Mouse (Mus musculus) 3T3-L1 (cell line): Measurements from ENCODE around the gene Ldb3.

Experiments
- DNase-seq: peaks from one replicate; pipeline ENCODE4 v3.0.0-alpha.2; 2015; ENCODE audit warnings: low read depth, low spot score

The Ldb3 gene

DNA sequence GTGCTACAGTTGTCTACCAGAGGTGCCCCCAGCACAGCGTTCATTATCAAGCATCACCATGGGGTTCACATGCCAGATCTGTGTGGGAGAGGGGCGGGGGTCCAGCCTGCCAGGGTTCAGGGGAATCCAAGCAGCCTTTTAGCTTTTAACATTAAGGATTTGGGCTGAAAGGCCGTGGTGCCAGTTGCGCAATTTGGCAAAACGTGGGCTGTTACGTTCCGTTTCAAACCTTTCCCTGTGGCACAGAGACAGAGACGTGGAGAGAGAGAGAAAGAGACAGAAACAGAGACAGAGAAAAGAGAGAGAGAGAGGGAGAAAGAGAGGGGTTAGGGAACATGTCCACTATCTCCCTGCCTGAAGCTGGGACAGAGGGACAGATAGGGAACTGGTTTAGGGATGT, 26.8 kb downstream of the Ldb3 start:
- DNase-seq: no peak

DNA sequence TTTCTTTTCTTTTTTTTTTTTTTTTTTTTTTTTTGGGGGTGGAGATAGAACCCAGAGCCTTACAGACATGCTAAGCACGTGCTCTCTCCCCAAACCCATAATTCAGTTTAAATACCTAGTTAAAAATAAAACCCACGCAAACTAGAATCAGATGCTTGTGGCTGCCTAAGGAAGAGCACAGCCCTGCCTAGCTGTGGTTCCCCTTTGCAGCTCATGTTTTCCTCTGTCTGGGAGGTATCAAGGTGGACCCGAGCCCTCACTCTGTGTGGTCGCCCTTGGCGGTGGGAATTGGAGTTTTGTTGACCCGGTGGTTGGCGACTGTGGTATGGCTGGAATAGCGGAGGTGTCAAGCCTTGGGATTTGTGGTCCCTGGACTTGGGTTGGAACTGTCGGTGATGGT, 29.5 kb downstream of the Ldb3 start:
- no peak for DNase-seq

DNA sequence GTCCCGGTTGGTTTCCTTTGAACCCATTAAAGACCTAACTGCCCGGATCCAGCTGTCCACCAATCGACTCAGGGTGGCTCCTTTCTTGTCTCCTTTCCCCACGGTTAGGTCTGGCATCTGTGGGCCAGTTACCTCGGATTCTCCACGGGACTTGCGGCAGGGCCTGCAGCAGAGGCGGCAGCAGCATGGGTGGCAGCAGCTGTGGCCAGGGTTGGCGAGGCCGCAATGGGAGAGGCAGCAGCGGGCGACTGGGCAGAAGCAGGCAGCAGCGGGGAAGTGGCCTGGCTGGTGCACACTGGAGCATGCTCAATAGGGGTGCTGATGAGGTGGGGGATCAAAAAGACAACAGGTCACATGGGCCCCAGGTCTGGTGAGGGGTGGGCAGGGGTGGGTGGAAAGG, 33.3 kb downstream of the Ldb3 start:
- DNase-seq: no peak

DNA sequence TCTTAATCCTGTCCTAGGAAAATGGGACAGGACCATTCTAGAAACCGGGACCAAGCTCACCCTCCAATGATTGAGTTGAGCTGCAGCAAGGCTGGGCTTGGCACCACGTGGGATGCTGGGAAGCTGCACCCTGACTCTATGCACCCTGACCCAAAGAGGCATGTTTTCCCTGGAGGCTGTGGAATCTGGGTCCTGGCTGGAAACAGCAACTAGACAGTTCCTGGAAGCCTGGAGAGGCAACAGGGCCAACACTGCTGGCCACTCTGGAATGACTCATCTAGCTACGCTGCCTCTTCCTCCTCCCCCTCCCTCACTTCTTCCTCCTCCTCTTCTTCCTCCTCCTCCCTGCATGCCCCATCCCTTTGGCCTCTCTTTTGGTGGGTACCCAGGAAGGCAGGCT, 34.4 kb downstream of the Ldb3 start:
- peak; percentile 36 for DNase-seq

DNA sequence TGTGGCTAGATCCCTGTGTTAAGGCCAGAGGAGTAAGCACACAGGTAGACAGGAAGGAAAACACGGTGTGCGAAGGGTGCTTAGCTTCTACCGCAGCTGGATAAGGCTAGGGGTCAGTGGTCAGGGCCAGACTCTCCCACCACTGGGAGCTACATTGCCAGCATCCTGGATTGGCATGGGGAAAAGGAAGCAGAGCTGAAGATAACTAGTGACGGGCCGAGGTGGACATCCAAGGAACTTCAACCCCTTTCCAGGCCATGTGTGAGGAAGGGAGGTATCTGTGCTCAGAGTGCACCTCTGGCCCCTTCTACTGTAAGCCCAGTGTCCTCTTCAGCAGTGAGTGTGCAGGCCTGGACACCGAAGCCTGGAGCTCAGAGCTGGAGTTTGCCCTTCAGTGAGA, 35.0 kb downstream of the Ldb3 start:
- no peak for DNase-seq

DNA sequence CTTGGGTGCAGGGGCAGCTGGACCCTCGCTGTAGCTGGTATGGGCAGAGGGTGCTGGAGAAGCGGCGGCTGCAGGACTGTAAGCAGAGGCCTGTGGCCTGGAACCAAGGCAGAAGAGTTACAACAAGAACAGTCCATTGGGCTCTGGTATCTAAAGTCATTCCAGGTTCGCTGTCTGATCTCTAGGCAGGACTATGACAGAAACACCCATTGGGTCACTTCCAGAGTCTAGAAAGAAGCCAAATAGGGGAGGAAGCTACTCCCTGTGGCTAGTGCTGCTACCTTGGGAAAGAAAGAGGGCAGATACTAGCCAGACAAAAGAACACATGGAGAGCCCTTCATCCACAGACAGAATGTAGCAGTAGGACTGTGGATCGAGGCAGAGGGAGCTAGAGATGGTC, 36.3 kb downstream of the Ldb3 start:
- no peak for DNase-seq

DNA sequence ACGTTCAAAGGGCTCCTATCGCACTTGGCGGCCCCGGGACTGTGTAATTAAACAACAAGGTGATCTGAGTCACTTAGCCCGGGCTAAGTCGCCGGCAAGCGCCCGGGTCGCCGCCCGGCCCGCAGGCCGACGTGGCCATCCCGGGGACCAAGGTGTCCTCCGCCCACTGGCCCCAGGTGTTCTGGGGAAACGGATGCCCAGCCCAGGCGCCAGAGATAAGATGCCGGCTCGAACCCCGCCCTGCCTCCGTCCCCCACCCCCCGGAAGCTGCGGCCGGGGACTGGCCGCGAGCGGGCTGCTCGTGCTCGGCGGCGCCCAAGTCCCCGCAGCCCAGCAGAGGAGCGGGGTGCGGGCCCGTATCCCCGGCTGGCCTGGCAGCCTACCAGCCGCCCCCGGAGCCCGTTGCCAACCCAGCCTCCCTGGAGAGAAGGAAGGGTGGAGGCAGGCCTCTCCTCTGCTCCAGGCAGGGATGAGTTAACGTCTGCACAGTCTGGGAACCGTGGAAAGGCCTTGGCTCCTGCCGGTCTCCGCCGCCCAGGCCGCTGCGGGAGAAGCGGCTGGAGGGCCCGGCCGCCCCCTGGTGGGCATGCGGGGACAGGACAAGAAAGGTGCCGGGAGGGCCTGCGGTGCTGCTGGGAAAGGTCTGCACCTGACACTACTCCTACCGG, 39.3 kb downstream of the Ldb3 start:
- peak; percentile 86 for DNase-seq

DNA sequence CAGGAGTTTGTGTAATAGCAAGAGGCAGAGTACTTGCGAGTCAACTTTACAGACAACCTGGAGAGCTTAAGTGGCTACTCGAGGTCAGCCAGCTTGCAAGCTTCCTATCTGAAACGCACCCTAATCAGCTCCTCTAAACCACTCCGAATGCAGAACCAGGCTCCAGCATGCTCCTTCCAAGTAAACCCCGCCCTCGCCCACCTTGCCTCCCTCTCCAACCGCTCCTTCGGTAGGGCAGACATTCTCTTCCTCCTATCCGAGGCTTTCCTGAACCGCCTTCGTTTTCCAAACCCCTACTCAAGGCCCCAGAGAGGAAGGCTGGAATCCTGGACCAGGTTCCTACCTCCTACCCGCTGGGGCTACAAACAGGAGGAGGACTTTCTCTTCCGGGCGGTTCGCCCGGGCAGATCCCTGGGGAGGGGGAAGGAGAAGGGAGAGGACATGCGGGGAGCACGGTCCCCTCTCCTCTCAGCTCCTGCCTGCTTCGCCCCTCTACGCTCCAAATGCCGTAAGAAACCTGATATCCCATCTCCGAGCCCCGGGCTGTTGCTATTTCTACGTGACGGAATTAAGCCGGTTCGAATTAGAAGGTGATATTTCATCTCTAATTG, 40.0 kb downstream of the Ldb3 start:
- DNase-seq: peak; percentile 61

DNA sequence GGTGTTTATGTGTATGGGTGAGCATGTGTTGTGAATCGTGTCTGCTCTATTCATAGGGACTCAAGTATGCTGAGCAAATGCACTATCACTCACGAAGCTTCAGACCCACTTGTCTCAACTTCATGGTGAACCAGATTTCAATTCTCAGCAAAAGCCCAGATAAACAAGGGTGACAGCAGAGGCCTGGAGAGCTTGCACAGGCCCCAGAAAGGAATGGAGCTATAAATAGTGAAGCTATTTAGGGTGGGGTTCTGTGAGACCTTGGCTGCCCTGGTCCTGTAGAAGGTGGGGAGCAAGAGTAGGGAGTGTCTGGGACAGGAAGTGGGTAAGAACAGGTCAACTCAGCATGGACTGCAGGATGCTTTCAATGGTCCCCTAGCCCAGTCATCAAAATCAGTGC, 43.9 kb downstream of the Ldb3 start:
- no peak for DNase-seq

DNA sequence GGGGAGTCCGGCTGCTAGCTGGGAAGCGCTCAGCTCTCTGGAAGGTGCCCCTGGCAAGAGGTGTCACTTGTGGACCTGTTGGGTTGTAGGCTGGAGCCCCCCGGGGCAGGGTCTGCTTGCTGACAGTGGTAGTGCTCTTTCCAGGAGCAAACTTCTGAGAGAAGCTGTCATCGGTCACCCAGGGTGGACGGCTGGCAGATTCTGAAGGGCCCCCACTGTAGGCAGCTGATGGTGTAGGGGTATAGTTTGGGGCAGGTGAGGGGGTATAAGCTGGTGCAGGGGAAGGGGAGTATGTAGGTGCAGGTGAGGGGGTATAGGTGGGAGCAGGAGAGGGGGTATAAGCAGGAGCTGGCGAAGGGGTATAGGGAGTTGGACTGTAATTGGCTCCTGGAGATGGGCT, 44.5 kb downstream of the Ldb3 start:
- no peak for DNase-seq

DNA sequence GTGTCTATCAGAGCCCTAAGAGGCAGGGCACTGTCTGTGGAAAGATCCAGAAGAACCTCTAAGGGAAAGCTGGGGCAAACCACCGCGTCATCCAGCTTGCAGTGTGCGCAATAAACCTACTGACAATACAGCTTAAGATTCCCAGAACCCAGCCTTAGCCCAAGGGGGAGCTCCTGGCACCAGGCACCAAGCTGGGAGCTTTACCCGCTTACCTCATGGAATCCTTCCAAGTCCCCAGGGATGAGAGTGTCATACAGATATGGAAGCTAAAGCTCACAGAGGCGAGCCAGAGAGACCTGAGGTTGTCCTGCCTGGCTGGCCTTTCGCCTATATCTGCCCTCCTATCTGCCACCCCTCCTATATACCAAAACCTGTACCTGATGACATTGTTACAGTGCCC, 44.9 kb downstream of the Ldb3 start:
- DNase-seq: peak; percentile 43

DNA sequence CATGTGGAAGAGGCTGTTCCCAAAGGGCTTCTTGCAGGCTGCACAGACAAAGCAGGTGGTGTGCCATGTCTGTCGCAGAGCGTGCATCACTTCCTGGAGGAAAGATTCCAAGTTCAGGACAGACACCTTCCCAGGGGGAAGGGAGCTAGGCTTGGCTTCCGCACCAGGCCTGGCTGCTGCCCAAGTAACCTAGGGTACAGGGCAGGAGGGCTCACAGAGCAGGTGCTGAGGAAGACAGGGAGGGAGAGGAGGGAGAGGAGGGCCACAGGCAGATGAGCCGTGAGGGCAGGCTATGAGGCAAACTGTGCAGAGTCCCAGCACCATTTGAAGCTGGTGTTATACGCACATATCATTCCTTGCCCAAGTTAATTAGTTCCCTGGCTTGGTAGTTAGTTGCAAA, 46.6 kb downstream of the Ldb3 start:
- DNase-seq: no peak

DNA sequence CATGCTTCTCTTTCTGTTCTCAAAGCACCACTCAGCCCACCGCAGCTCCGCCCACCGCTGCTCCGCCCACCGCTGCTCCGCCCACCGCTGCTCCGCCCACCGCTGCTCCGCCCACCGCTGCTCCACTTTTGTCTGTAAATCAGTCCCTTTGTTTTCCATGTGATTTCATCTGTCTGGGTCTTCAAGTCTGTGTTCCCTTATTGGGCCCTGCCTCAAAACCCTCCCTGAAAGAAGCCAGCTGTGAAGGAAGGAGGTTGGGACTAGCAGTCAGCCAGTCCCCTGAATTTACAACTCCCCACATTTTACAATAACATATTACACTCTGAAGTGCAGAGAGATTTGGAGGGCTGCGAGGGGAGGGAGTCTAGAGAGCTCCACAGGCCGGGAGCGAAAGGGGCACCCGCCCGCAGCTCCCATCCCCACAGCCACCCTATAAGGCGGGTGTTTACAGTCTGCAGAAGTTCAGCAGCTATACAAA, 47.8 kb downstream of the Ldb3 start:
- DNase-seq: no peak

DNA sequence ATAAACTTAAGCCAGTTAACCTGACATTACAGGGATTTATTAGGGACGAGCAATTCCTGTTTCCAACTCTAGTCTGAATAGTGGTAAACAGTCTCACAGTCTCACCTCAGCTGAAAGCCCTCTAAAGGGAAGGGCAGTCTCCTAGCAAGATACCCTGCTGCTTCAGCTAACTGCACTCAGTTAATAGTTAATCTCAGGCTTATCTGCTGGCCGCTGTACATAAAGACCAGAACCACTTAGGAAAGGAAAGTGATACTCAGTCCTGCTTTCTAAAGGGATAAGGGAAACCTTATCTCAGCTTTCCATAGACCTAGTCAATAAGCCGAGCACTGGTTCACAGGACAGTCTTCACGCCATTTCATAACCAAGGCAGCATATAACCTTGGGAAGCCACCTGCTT, 52.6 kb downstream of the Ldb3 start:
- DNase-seq: no peak

DNA sequence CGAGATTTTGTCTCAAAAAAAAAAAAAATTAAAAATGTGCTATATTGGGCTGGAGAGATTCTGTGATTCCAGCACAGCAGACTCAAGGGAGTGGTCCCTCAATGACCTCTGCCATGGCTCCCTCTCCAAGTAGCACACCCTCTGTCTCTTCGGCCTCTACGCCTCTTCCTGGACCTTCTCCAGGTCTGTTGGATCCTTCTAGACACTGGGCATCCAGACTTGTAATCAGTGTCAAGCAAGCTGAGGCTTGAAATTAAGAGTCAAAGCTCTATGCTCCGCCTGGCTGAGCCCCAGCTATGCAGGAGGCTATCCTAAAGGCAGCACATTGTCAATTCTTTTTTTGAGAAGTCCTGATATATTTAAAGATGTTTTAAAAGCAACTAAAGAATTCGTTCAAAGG, 54.9 kb downstream of the Ldb3 start:
- DNase-seq: no peak

DNA sequence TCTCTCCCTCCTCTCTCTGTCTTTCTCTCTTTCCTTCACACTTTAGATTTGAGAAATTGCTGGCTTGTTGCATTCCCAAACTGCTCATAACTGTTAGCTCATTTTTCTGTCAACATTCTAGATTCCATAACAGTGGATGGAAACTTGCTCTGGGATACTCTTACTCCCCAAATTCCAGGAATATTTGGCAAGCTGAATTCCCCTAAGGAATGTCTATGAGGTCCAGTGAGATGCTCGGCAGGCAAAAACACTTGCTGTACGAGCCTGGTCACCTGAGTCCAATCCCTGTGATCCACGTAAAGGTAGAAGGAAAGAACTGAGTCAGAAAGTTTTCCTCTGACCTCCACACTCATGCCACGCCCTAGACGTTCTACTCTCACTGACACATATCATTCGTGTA, 55.9 kb downstream of the Ldb3 start:
- DNase-seq: peak; percentile 58

DNA sequence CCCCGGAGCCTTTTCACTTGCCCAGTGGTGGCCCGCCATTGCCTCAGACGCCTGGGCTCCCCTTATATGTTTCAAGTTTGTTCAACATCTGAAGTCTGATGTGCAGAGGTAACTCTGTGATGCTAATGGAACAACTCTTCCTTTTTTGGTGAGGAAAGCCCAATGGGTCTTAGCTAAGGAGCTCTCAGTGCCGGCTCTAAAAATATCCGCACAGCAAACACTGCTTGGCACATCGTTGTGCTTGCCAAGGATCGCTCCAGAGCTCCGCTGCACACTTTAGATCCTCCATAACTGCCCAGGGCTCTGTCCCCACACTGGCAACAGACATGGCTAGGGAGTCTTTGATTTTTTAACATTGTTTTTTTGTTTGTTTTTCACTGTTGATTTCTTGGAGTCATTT, 59.7 kb downstream of the Ldb3 start:
- no peak for DNase-seq

DNA sequence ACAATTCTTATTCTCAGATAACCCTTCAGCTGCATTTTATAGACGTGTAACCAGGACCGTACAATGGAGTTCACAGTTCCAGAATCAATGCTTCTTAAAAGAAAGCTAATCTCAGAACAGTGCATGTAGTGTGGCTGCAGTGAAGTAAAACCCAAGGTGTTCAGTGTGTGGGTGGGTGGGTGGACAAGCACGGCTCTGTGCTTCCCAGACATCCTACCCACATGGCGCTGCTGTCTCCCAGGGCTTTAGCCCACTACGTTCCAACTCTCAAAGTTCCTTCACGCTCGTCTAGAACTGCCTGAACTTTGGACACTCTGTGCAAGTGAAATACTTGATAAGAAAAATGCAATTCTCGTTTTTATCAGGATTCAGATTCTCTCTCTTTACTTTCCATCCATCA, 65.8 kb downstream of the Ldb3 start, which contains the start of gene 9230112D13Rik:
9230112D13Rik (minus strand) TSS at position 101 of the 400 bp plus-strand sequence.
- no peak for DNase-seq

DNA sequence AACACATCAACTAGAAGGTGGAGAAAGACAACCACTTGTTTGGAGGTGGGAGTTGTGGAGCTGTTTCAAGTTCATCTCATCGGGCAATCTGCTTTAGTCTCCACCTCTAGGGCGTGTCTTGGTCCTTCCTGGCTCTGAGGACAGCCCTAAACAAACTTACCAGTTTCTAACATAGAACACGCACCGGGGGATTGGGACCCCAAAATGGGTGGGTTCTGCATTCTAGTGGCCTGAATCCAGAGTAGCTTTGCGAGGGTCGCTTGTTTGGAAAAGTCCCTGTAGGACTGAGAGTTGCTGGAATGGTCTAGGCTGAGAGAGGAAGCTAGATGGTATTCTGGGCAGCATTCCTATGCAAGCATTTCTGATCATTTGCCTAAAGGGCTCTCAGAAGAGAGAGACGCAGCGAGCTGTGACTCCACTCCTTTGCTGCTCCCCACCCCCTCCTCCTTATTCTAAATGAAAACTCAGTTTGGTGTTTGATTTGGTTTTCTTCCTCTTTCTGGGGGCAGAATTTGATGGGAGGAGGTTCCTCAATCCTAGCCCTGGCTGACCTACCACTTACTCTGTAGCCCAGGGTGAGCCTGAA, 70.4 kb downstream of the Ldb3 start:
- DNase-seq: no peak

DNA sequence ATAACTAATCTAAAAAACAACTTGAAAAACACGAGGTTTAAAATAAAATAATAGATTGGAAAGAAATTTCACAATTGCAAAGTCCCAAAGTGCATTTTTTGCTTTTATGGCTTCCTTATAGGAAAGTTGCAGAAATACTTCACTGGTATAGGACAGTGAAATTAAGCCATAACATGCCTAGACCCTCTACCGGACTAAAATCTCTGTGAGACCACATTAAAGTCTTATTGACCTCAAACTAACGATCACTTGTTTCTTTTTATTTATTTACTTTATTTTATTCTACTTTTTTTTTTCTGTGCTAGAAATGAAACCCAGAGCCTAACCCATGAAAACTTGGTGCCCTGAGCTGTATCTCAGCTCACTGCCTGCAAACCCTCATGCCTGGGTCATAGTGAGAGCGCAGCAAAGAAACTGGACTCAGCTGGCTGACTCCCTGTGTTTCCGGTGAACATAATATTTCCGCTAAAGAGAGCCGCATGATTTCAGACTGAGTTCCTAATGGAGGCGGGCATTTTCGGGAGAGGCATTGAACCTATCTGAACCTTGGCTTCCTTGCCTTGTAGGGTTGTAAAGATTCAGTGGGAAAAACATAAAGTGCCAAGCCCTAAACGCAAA, 71.4 kb downstream of the Ldb3 start:
- no peak for DNase-seq

DNA sequence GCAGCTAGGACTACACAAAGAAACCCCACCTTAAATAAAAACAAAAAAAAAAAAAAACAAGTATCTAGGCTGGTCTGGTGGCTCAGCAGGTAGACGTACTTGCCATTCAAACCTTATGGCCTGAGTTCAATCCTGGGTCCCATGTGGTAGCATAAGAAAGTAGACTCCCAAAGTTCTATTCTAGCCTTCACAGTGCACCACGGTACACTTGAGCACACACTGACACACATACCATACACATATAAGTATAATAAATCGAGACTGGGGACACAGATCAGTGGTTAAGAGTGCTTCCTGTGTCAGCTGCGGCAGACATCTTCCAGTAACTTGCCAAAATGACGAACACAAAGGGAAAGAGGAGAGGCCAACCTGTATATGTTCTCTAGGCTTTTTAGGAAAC, 72.6 kb downstream of the Ldb3 start:
- no peak for DNase-seq

DNA sequence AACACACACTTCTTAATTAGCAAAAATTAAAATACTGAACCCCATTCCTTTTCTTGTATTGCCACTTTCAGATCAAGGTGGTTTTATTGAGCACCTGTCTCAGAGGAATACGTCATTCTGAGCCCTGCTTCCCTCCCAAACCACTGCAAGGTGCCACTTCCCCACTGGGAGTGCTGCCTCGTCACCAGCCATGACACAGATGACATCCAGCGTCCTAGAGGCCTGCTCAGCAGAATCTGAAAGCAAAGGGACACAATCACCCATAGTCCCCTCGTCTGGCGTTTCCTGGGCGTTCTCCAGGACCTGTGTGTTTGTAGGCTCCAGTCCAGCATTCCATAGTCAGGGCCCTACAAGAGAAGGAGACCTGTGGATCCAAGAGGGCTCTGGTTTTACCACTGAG, 74.4 kb downstream of the Ldb3 start:
- DNase-seq: peak; percentile 24

DNA sequence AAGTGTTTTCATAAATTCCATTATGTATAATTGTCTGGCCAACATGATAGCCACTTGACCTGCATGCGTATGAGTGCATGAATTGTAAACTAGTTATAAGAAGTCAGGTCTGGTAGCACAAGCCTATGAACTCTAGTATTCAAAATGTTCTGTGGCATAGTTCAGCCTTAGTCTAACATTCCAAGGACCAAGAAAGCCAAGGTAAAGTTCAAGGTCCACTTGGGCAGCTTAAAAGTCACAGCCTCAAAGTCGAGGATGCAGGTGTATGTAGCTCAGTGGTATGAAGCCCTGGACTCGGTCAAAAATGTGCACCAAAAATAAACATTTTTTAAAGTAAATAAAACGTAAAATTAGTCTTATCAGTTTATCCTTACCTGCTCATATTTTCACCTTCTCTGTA, 75.9 kb downstream of the Ldb3 start:
- no peak for DNase-seq
